Mouse (Mus musculus) embryonic facial prominence, embryonic 11.5 days (tissue): Measurements from ENCODE around the gene Gna12. TPM values are rescaled to one million over a fixed set of nuclear protein-coding genes. Genes with fewer than 3 reads are reported as not detected.

Source experiments
- ATAC-seq: fragments of 200-750 bp; cut with Nextera tagmentation; replicated peaks from 2 replicates; pipeline ENCODE4 v1.8.0; 2017; ENCODE audit warnings: low read depth; ENCODE audit not compliant: insufficient number of reproducible peaks, low FRiP score, low TSS enrichment
- DNase-seq: peaks from one replicate; pipeline ENCODE4 v3.0.0-alpha.2; 2015; ENCODE audit warnings: low spot score
- H3K27ac ChIP-seq: fragments of 300-500 bp; sonication (generic); replicated peaks from 2 replicates; pipeline ENCODE4 v1.5.1; 2014; ENCODE audit warnings: mild to moderate bottlenecking, low read depth, low read length, control low read depth
- H3K27me3 ChIP-seq: fragments of 300-500 bp; sonication (generic); 2 replicates; pipeline ENCODE4 v1.6.1; 2014; ENCODE audit warnings: mild to moderate bottlenecking, low read length, moderate library complexity, mixed read lengths; ENCODE audit not compliant: control insufficient read depth, insufficient read depth
- H3K36me3 ChIP-seq: fragments of 300-500 bp; sonication (generic); replicated peaks from 2 replicates; pipeline ENCODE4 v1.6.1; 2014; ENCODE audit warnings: low read depth, mild to moderate bottlenecking, low read length, moderate library complexity, mixed read lengths; ENCODE audit not compliant: control insufficient read depth, insufficient read depth
- H3K4me1 ChIP-seq: fragments of 300-500 bp; sonication (generic); 2 replicates; pipeline ENCODE4 v1.6.1; 2014; ENCODE audit warnings: low read length, mixed read lengths; ENCODE audit not compliant: control insufficient read depth, insufficient read depth
- H3K4me2 ChIP-seq: fragments of 300-500 bp; sonication (generic); 2 replicates; pipeline ENCODE4 v1.6.1; 2014; ENCODE audit warnings: low read depth, mild to moderate bottlenecking, control low read depth, low read length, moderate library complexity
- H3K4me3 ChIP-seq: fragments of 300-500 bp; sonication (generic); 2 replicates; pipeline ENCODE4 v1.5.1; 2014; ENCODE audit warnings: low read depth, low read length, control low read depth
- H3K9ac ChIP-seq: fragments of 300-500 bp; sonication (generic); replicated peaks from 2 replicates; pipeline ENCODE4 v1.6.1; 2014; ENCODE audit warnings: mild to moderate bottlenecking, control low read depth, low read length
- H3K9me3 ChIP-seq: fragments of 300-500 bp; sonication (generic); replicated peaks from 2 replicates; pipeline ENCODE4 v1.6.1; 2016; ENCODE audit warnings: mild to moderate bottlenecking, low read length, inconsistent platforms, mixed read lengths; ENCODE audit not compliant: control insufficient read depth
- WGBS: fragments of 180-500 bp; shearing (Covaris S2); extraction: QIAGEN DNeasy Blood & Tissue Kit; methylation state at CpG from one replicate; pipeline ENCODE4 v1.1.7; 2014; 5-methylcytosine and 5-hydroxymethylcytosine counted together
- polyA plus RNA-seq: library from polyadenylated mRNA; unstranded; fragments of >200 nt; fragmentation: Nextera tagmentation; extraction: Ambion mirVana; gene quantifications from 2 replicates; pipeline ENCODE4 v1.2.1, GENCODE M21; 2014

Gene Gna12
- polyA plus RNA-seq, 1 experiment from 2014 or later = 46.8 TPM

- 84% methylated on average over 10 of the region's 10 CpGs for WGBS
- Histone ChIP-seq H3K9ac (no peak overlapping the region), H3K4me1 (no peaks in the 10 kb centered on the region), H3K4me3 (no peak overlapping the region), H3K36me3 (no peaks in the 10 kb centered on the region), H3K27me3 (no peaks in the 10 kb centered on the region), H3K4me2 (no peak overlapping the region), H3K9me3 (no peaks in the 10 kb centered on the region; the same call in 1 of the 2 replicates), H3K27ac (no peak overlapping the region)
- ATAC-seq (no peak), DNase-seq (no peak)
Observed at GRCm38 (mm10) chr5:140748425-140748824, 81.8 kb downstream of the Gna12 start.

DNA sequence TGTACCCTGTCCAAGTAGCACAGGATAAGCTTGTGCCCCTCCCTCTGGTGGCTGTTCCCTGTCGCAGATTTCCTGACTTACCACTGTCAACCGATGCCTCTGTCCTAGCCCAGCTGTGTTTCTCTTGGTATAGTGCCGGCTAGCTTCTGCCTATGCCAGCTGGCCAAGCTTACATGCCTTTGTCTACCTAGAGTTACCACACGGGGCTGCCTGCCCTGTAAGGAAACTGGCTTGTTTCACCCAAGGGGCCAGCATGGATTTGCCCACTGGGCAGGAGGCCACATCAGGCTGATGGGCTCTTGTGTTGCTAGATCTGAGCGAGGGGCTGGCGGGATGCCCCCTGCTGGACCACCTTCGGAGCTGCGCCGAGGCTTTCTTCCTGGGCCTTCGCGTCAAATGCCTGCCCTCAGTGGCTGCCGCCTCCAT lies 86.5 kb downstream of the Gna12 start:
- Histone ChIP-seq H3K4me3 (no peak overlapping the region), H3K36me3 (no peaks in the 10 kb centered on the region), H3K27me3 (no peaks in the 10 kb centered on the region), H3K4me2 (no peak overlapping the region), H3K9ac (no peak overlapping the region), H3K27ac (no peak overlapping the region), H3K4me1 (no peaks in the 10 kb centered on the region), H3K9me3 (no peaks in the 10 kb centered on the region)
- ATAC-seq = no peak
- peak; percentile 23 for DNase-seq
- 28% methylated on average over 12 of the region's 12 CpGs for WGBS

GRCm38 (mm10) chr5:140741877-140742276 lies 88.4 kb downstream of the Gna12 start:
- no peak overlapping the region for H3K4me3 ChIP-seq
- ATAC-seq = no peak

DNA sequence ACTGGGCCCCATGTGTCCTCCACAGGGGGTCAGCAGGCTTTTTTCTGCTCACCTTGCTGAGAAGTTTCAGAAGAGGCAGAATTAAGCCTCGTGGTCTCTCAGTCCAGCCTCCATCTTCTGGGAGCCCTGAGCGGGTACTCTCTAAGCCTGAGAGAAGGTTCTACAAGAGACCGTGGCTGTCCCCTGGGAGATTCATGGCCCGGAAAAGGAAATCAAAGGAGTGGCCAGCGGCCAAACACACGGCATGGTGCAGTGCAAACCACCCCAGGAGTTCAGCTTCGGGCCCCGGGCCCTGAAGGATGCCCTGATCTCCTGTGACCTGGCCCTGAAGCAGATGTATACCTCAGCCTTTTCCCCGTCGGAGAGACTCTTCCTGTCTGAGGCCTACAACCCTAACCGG lies 89.2 kb downstream of the Gna12 start:
- Histone ChIP-seq H3K36me3 (no peaks in the 10 kb centered on the region), H3K4me1 (no peaks in the 10 kb centered on the region), H3K9me3 (no peaks in the 10 kb centered on the region), H3K27me3 (peaks cover 2% of the 10 kb centered on the region; the same call in 1 of the 2 replicates), H3K9ac (no peak overlapping the region), H3K4me3 (no peak overlapping the region), H3K27ac (no peak overlapping the region), H3K4me2 (no peak overlapping the region)
- no peak for ATAC-seq
- DNase-seq = no peak
- WGBS = 81% methylated on average over 11 of the region's 11 CpGs

More at GRCm38 (mm10) chr5:140741877-140742276, 88.4 kb downstream of the Gna12 start:
- Histone ChIP-seq H3K4me1 (no peaks in the 10 kb centered on the region), H3K9me3 (no peaks in the 10 kb centered on the region), H3K36me3 (no peaks in the 10 kb centered on the region), H3K27ac (no peak overlapping the region), H3K9ac (no peak overlapping the region), H3K27me3 (no peaks in the 10 kb centered on the region), H3K4me2 (no peak overlapping the region)
- peak; percentile 17 for DNase-seq

DNA sequence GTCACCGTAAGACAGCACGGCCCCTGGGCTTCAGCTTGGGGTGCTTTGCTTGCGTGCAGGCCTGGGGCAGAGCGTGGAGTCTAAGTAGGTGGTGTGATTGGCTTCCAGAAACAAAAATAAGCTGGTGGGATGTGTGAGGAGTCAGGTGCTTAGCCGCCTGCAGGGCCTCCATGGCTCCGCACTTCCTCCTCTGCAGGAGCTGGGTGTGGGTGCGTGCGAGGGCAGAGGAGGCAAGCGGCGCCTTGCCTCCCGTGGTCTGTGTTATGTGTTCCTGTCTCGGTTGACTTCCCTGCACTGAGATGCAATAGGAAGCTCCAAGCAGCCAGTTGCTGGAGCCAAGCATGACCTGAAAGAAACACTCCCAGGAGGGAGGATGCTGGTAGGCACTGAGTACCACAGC lies 90.4 kb downstream of the Gna12 start:
- 81% methylated on average over 12 of the region's 12 CpGs for WGBS

DNA sequence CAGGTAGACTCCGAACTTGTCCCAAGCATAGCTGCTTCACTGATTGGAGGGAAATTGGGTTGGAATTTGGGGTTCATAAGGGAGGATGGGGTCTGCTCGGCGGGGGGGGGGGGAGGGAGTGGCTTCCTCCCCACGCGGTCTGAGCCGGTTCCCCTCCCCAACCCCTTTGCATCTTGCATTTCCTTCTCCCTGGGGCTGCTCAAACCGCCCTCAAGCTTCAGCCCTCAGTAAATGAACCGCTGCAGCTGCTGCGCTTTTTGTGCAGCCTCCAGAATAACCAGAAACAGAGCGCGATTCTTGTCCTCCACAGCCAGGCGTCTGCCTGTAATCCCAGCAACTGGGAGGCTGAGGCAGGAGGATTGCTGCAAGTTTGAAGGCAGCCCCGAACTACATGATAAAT lies 94.1 kb downstream of the Gna12 start:
- no peaks in the 10 kb centered on the region for H3K36me3 ChIP-seq
- H3K27ac ChIP-seq = no peak overlapping the region
- DNase-seq (peak; percentile 19), ATAC-seq (no peak)
- H3K4me2 ChIP-seq = no peak overlapping the region
- H3K4me3 ChIP-seq = peak overlapping the region; percentile 26; the same call in 1 of the 2 replicates
- peaks cover 3% of the 10 kb centered on the region; the same call in 1 of the 2 replicates for H3K4me1 ChIP-seq
- WGBS = 14% methylated on average over 13 of the region's 13 CpGs
- no peaks in the 10 kb centered on the region for H3K9me3 ChIP-seq
- H3K9ac ChIP-seq = no peak overlapping the region
- peaks cover 9% of the 10 kb centered on the region for H3K27me3 ChIP-seq

More for the DNA sequence above, 90.4 kb downstream of the Gna12 start:
- DNase-seq (no peak), ATAC-seq (no peak)
- no peak overlapping the region for H3K9ac ChIP-seq
- H3K4me3 ChIP-seq = no peak overlapping the region
- peaks cover 9% of the 10 kb centered on the region for H3K27me3 ChIP-seq
- H3K4me2 ChIP-seq = no peak overlapping the region
- peaks cover 3% of the 10 kb centered on the region; the same call in 1 of the 2 replicates for H3K4me1 ChIP-seq
- no peaks in the 10 kb centered on the region for H3K36me3 ChIP-seq
- H3K27ac ChIP-seq = no peak overlapping the region
- no peaks in the 10 kb centered on the region for H3K9me3 ChIP-seq

- Histone ChIP-seq H3K9me3 (no peaks in the 10 kb centered on the region), H3K27me3 (peaks cover 9% of the 10 kb centered on the region), H3K27ac (no peak overlapping the region), H3K4me1 (peaks cover 3% of the 10 kb centered on the region; the same call in 1 of the 2 replicates), H3K36me3 (no peaks in the 10 kb centered on the region), H3K4me2 (peak overlapping the region; percentile 54), H3K9ac (no peak overlapping the region; the same call in 1 of the 2 replicates), H3K4me3 (peak overlapping the region; percentile 26)
- ATAC-seq (no peak), DNase-seq (peak; percentile 47)
- under 1% methylated on average over 22 of the region's 22 CpGs for WGBS
Observed at GRCm38 (mm10) chr5:140735297-140735696, 94.9 kb downstream of the Gna12 start.

DNA sequence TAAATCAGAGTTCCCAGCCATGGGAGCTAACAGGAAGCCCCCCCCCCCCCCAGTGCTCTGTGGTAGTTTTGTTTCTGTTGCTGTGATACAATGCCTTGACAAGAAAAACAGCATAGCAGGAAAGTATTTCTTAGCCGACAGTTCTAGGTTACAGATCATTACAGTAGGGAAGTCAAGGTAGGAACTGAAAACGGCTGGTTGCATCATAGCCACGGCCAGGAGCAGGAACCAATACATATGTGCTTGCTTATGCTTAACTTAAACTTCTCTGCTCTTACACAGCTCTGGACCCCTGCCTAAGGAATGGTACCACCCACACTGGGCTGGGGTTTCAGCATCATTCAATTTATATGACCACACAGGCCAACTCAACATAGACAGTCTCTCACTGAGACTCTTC lies 96.9 kb downstream of the Gna12 start:
- H3K27me3 ChIP-seq = peaks cover 9% of the 10 kb centered on the region

More for the DNA sequence above, 96.9 kb downstream of the Gna12 start:
- Histone ChIP-seq H3K9ac (no peak overlapping the region), H3K36me3 (no peaks in the 10 kb centered on the region), H3K4me2 (no peak overlapping the region), H3K27ac (no peak overlapping the region), H3K4me3 (no peak overlapping the region), H3K4me1 (peaks cover 3% of the 10 kb centered on the region; the same call in 1 of the 2 replicates), H3K9me3 (no peaks in the 10 kb centered on the region)
- 73% methylated on average over 3 of the region's 3 CpGs for WGBS
- ATAC-seq (no peak), DNase-seq (no peak)
